Mouse (Mus musculus): ENCODE data around the gene Vamp9.

DNA sequence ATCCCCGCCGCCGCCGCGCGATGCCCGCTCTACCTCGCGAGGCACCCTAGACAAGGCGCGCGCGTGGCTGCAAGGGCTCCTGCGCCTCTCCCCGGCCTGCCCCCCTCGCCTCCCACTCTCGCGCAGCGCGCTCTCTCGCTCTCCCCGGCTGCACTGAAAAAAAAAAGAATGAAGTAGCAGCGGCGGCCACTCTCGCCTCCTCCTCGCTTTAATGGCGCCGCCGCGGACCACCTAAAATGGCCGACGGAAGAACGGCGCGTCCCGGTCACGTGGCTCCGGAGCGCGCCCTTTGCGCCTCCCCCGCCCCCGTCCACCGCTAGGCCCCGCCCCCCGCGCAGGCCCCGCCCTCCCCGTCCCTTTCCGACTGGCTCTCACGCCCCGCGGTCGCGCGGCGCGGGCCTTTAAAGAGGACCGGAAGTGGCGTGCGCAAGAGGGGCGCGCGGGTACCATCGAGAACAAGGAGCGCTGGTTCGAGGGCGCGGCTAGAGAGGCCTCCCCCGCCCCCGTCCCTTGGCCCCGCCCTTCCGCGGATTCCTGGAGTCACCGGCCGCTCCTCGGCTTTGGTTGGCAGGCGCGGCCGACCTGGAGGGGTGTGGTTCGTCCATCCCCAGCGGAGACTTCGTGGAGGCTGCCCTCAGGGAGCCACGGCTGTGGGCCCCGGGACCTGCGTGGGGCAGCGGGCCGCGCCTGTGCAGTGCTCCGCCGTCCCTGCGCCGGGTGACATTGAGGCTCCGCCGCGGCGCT lies 72.8 kb downstream of the Vamp9 start, which contains the start of the genes Hnrnpd and 4930524J08Rik:
- TF ChIP-seq CTCF (IDR thresholded peaks at IDR 0.05; ENCODE audit: control insufficient read depth, insufficient read depth, insufficient read length) (no peak), USF1 (IDR thresholded peaks at IDR 0.05; ENCODE audit: low read depth) (peak; percentile 70), MYOG (IDR thresholded peaks at IDR 0.05; ENCODE audit: control insufficient read depth, extremely low read depth, insufficient read length) (no peak), MAX (IDR thresholded peaks at IDR 0.05) (no peak), CEBPB (IDR thresholded peaks at IDR 0.05; ENCODE audit: low read depth) (no peak), MYOD1 (IDR thresholded peaks at IDR 0.05; ENCODE audit: control insufficient read depth, insufficient read length, low read depth) (no peak), FOSL1 (IDR thresholded peaks at IDR 0.05; ENCODE audit: insufficient read depth, low read length, poor library complexity, severe bottlenecking) (no peak)
